Comparison of ENCODE assay signal across 9 mouse cellular contexts in the genomic region with DNA sequence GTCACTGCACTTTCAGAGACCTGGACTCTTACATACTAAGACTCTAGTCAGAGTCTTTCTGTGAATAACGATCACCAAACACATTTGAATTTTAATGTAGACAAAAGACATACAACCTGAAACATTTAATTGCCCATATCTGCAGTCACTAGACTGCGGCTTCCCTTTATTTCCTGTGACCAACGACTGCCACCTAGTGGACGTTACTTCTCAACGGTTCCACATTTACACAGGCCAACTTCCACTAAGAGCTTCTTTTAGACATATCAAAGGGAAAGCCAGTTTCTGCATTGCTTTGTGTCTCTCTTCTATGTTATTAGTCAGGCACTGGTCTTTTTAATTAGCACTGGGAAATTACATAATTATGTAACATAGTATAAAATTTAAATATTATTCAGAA. TPM values are rescaled to one million over a fixed set of nuclear protein-coding genes. Genes with fewer than 3 reads are reported as not detected.
DNase-seq lines count a peak whose midpoint lies in the region; ATAC-seq lines count a peak whose summit lies in the region.
"Had no signal": no experiment of that assay in that cellular context is flagged by ENCODE, and none has a peak within 500 bp of the region (broad histone marks: within the 10 kb centered on the region; RNA-seq: fewer than 3 reads in every experiment).

No protein-coding gene starts in this region.

- no peak overlapping the region for H3K27ac ChIP-seq in embryonic facial prominence, embryonic 10.5 days (replicated peaks)
- no peak overlapping the region for H3K27ac ChIP-seq in hindbrain, embryonic 14.5 days
- H3K27ac ChIP-seq: limb, embryonic 12.5 days had no signal

- no peaks in the 10 kb centered on the region for H3K27me3 ChIP-seq in embryonic facial prominence, embryonic 10.5 days (replicated peaks; ENCODE audit: low read depth, poor library complexity, severe bottlenecking)
- no peaks in the 10 kb centered on the region for H3K27me3 ChIP-seq in hindbrain, embryonic 14.5 days (ENCODE audit: control insufficient read depth, insufficient read depth, low read length)
- H3K27me3 ChIP-seq: limb, embryonic 12.5 days had no signal

- no peak overlapping the region for H3K4me2 ChIP-seq in hindbrain, embryonic 14.5 days (replicated peaks)
- H3K4me2 ChIP-seq: limb, embryonic 12.5 days had no signal

- H3K4me1 ChIP-seq in embryonic facial prominence, embryonic 10.5 days, result no peaks in the 10 kb centered on the region
- H3K4me1 ChIP-seq in hindbrain, embryonic 14.5 days (replicated peaks; ENCODE audit: control insufficient read depth, insufficient read depth, low read length), result no peaks in the 10 kb centered on the region
- H3K4me1 ChIP-seq: limb, embryonic 12.5 days had no signal

- no peaks in the 10 kb centered on the region for H3K36me3 ChIP-seq in embryonic facial prominence, embryonic 10.5 days (replicated peaks)
- H3K36me3 ChIP-seq in hindbrain, embryonic 14.5 days (replicated peaks; ENCODE audit: control insufficient read depth, insufficient read depth), result peaks cover 19% of the 10 kb centered on the region
- H3K36me3 ChIP-seq: limb, embryonic 12.5 days had no signal

- no peak overlapping the region for H3K4me3 ChIP-seq in embryonic facial prominence, embryonic 10.5 days
- no peak overlapping the region for H3K4me3 ChIP-seq in hindbrain, embryonic 14.5 days (replicated peaks; ENCODE audit: low read length)
- H3K4me3 ChIP-seq: limb, embryonic 12.5 days had no signal

- peak; percentile 79; the same call in 1 of the 2 replicates for ATAC-seq in hindbrain, embryonic 14.5 days (ENCODE audit: low FRiP score)
- peak; percentile 81 for ATAC-seq in megakaryocyte, adult 5-6 weeks (ENCODE audit: poor library complexity, severe bottlenecking)

- no peaks in the 10 kb centered on the region for H3K9me3 ChIP-seq in embryonic facial prominence, embryonic 10.5 days
- H3K9me3 ChIP-seq in hindbrain, embryonic 14.5 days (ENCODE audit: control insufficient read depth, low read length), result no peaks in the 10 kb centered on the region
- H3K9me3 ChIP-seq: limb, embryonic 12.5 days had no signal

- 7% methylated on average over 5 of the region's 5 CpGs for WGBS in embryonic facial prominence, embryonic 10.5 days
- 5% methylated on average over 5 of the region's 5 CpGs for WGBS in hindbrain, embryonic 14.5 days

- H3K9ac ChIP-seq in hindbrain, embryonic 14.5 days, result no peak overlapping the region
- H3K9ac ChIP-seq: limb, embryonic 12.5 days had no signal

- DNase-seq in gastrocnemius, adult 18-20 months (ENCODE audit: low spot score), result peak; percentile 59
- no peak for DNase-seq in gastrocnemius, postnatal 25 days
- DNase-seq in adipocyte (ENCODE audit: low spot score), result peak; percentile 85
- DNase-seq in embryonic facial prominence, embryonic 10.5 days (ENCODE audit: low spot score), result peak; percentile 64
- DNase-seq in hindbrain, embryonic 14.5 days (ENCODE audit: low spot score), result peak; percentile 91
- peak; percentile 46 to 71 for DNase-seq in layer of hippocampus, postnatal 14 days (ENCODE audit: low spot score in 2 of 2)
- DNase-seq in right cerebral cortex, postnatal 36 days (ENCODE audit: low spot score in 2 of 2), result peak; percentile 21 to 29

RNA-seq across cellular contexts. Expression of gene Abca6, which starts 20.2 kb away (rescaled TPM):
- 1 to 10 TPM; 2.7 to 3.7 TPM for total RNA-seq in gastrocnemius, adult 18-20 months (2021)
- total RNA-seq in gastrocnemius, postnatal 25 days (2021), result 1 to 10 TPM; 2.1 to 2.5 TPM
- 0.41 and 0.50 TPM in 2 replicates for polyA plus RNA-seq in embryonic facial prominence, embryonic 10.5 days (2016; fragmentation: Nextera tagmentation; extraction: Ambion mirVana)
- 0.44 TPM in 2 replicates for polyA plus RNA-seq in hindbrain, embryonic 14.5 days (2014; fragmentation: Nextera tagmentation; extraction: Ambion mirVana)
- 1 to 10 TPM; 1.7 TPM for total RNA-seq in layer of hippocampus, postnatal 14 days (2021)
- total RNA-seq in megakaryocyte, adult 5-6 weeks (2015), result 7.3 and 11.0 TPM in 2 replicates
- 12.6 and 15.5 TPM in 2 replicates for total RNA-seq in megakaryocyte, adult 5-6 weeks (2017)
